Mouse (Mus musculus) cerebral cortex, adult 2 months (tissue): Measurements from ENCODE around the gene Phlda1.

Experiments used
- WGBS: fragments of 180-500 bp; shearing (Covaris S2); methylation state at CpG from one replicate; pipeline ENCODE4 v1.1.7; 2018; 5-methylcytosine and 5-hydroxymethylcytosine counted together

The Phlda1 gene

GRCm38 (mm10) chr10:111505406-111505805 is 680 bp upstream of the Phlda1 start:
- WGBS: 52% methylated on average over 7 of the region's 7 CpGs

DNA sequence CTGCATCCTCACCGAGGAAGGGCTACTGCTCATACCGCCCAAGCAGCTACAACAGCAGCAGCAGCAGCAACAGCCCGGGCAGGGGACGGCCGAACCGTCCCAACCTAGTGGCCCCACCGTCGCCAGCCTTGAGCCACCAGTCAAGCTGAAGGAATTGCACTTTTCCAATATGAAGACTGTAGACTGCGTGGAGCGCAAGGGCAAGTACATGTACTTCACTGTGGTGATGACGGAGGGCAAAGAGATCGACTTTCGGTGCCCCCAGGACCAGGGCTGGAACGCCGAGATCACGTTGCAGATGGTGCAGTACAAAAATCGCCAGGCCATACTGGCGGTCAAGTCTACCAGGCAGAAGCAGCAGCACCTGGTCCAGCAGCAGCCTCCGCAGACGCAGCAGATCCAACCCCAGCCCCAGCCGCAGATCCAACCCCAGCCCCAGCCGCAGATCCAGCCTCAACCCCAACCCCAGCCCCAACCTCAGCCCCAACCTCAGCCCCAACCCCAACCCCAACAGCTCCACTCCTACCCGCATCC is 907 bp downstream of the Phlda1 start:
- under 1% methylated on average over 23 of the region's 23 CpGs for WGBS

DNA sequence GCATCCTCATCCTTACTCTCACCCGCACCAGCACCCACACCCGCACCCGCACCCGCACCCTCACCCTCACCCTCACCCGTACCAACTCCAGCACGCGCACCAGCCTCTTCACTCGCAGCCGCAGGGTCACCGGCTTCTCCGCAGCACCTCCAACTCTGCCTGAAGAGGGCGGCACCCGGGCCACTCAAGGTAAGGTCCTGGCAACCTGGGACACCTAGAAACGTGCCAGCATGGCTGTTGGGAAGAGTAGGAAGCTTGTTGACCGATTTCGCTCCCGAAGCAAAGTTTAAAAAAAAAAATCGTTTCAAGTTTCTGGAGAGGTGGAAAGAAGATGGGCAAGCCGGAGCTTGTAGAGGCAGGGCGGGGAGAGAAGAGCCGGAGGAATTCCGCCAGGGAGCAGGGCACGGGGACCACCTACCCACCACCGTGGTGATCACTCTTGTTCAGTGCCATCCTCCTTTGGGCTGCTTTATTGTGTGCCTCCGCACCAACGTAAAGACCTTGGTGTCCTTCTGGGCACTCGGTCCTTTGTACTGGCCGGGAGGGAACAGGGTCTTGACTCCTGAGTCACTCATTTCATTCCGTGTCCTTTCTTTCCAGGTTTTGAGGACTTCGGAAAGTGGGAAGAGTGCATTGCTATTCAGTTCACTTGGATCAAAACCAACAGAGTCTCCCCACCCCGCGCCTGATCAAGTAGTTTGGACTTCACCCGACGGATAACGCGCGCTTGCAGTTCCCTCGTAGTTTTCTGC is 1.6 kb downstream of the Phlda1 start:
- WGBS: under 1% methylated on average over 38 of the region's 38 CpGs

DNA sequence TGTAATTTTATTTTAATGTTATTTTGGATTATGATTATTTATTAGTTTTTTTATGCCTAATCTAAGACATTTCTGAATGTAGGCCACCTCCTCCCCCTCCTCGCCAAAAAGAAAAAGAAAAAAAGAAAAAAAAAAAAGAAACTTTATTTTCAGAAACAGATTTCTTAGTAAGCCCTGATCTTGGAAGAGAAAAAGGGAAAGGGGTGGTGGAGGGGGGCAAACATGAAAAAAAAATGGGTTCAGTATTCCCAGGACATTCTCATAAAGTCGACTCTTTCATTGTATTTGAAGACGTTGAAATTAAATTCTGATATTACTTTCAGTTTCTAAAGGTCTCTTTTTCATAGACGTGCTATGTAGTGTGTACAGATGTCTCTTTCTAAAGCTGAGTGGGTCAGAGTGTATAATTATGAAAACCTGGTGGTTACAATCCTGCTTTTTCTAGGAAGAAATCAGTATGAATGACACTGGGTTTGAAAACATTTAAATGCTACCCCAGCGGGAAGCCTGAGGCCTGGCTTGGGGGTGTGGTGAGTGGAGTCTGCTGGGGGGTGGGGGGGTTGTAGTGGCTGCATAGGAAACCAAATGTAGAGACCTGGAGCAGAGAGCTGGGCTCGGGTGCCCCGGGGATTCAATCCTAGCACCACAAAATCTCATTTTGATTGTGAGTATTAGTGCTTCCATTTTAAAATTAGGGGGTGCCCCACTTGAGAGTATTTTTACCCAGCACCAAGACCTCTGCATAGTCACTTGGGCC is 2.4 kb downstream of the Phlda1 start:
- 35% methylated on average over 7 of the region's 7 CpGs for WGBS

DNA sequence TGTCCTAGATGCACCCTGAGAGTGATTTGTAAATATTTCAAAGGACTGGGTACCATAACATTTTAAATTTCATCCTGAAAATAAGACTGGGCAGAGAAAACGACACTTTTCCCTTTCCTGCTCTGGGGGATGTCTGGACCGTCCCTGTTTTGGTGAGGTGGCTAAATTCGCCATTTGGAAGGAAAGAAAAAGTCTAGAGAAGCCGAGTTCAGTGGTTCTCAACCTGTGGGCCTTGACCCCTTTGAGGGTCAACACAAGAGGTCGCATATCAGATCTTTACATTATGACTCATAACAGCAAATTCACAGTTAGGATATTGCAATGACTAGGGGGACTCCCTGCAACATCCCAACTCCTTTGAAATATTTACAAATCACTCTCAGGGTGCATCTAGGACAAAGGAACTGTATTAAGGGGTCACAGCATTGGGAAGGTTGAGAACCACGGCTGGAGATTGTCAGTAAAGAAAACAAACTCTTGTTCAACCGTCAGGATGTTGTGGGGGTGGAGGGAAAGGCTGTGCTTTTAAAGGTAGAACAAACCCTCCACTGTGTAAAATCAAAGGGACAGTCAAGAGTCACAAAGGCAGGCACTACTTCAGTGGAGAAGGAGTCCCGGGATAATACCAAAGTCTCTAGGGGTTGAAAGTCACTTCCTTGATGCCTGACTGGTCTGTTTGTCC is 3.2 kb downstream of the Phlda1 start:
- 53% methylated on average over 8 of the region's 8 CpGs for WGBS

DNA sequence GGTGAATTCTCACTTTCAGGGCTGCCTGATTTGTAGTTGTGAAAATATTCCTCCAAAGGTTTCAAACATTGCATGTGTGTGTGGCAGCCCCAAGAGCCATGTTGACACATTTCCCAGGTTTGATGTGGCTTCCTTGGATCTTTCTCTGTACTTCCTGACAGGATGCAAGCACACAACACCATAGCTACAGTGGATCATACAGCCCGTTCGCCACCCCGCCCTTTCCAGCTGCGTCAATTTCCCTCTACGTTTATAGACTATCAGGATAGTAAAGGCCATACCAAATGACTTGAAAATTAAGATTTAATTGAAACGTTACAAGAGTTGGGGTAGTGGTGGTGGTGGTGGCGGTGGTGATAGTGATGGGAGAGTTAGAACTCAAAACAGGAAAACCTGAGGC is 3.9 kb downstream of the Phlda1 start:
- 73% methylated on average over 7 of the region's 7 CpGs for WGBS

GRCm38 (mm10) chr10:111510798-111511197 is 4.7 kb downstream of the Phlda1 start:
- WGBS: 37% methylated on average over 7 of the region's 7 CpGs

GRCm38 (mm10) chr10:111512036-111512568 is 6.0 kb downstream of the Phlda1 start:
- WGBS: 71% methylated on average over 10 of the region's 10 CpGs

GRCm38 (mm10) chr10:111514282-111514885 is 8.3 kb downstream of the Phlda1 start:
- WGBS: 97% methylated on average over 5 of the region's 5 CpGs

- 89% methylated on average over 17 of the region's 17 CpGs for whole genome bisulfite sequencing
Measured at GRCm38 (mm10) chr10:111515071-111516010, 9.3 kb downstream of the Phlda1 start.

GRCm38 (mm10) chr10:111516172-111516588 is 10.1 kb downstream of the Phlda1 start:
- 54% methylated on average over 13 of the region's 13 CpGs for WGBS

GRCm38 (mm10) chr10:111516804-111517436 is 10.8 kb downstream of the Phlda1 start:
- WGBS: 83% methylated on average over 8 of the region's 8 CpGs

DNA sequence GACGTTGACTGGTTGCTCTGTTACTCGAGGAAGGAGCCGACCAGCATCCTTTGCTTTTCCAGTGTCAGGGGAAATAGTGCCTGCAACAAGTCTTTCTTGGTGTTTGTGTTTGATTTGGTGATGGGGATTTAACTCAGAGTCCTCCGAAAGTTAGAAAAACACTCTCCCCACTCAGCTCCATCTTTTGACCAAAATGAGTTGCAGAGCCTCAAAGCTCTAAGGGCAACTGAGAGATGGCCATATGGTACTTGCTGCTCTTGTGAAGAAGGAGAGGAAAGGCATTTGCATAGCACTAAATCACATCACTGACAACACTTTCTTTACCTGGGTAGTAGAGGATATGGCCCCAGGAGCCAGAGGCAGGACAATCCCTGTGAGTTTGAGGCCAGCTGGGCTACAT is 12.3 kb downstream of the Phlda1 start:
- 88% methylated on average over 4 of the region's 4 CpGs for WGBS

DNA sequence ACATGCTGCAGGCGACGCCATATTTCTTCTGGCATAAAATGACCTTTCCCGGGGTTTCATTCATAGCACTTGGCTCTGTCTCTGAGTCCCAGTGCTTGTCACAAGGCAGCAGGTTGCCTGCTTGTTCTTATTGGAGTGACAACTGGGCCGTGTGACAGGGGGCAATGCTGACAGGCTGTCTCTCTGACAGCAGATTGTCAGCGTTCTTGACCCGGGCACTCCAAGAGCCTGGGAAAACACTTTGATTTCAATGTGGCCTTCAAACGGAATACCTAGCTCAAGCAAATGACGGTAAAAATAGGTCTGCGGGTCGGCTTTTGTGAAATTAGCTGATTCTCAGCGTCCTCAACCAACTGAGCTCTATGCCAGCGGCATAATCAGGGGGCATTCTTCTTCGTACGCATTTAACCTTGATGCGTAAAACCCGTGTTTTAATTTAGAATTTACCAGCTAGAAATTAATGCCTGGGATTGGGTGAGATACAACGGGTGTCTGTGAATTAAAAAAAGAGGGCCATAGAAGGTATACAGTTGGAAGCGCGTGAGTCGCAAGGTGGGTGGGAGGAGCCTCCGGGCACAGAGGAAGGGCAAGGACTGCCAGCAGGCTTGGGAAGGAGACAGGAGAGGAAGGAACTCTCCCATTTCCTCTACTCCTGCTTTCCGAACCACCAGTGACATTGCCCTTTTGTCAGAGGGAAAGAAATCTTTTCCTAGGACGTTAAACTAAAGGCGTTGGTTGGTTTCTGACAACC is 13.7 kb downstream of the Phlda1 start:
- WGBS: 53% methylated on average over 24 of the region's 24 CpGs

- 85% methylated on average over 3 of the region's 3 CpGs for WGBS
Measured at GRCm38 (mm10) chr10:111520621-111521020, 14.5 kb downstream of the Phlda1 start.

DNA sequence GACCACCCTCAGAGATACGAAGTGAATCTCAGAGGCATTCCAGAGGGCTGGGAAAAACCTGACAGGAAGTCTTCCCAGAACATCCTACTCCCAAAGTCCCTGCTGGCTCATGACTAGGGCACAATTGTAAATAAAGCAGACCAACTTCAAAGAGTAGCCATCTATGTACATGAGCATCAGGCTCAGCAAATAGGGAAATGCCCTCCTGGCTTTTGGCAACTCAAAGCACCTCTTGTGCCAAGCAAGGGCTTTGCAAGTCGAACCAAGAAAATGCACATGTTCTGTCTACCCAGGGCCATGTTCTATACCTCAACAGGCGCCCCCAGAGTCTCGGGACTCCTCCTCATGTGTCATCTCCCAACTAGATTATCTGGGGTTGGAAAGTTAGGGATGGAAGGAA is 15.6 kb downstream of the Phlda1 start:
- 74% methylated on average over 4 of the region's 4 CpGs for WGBS

DNA sequence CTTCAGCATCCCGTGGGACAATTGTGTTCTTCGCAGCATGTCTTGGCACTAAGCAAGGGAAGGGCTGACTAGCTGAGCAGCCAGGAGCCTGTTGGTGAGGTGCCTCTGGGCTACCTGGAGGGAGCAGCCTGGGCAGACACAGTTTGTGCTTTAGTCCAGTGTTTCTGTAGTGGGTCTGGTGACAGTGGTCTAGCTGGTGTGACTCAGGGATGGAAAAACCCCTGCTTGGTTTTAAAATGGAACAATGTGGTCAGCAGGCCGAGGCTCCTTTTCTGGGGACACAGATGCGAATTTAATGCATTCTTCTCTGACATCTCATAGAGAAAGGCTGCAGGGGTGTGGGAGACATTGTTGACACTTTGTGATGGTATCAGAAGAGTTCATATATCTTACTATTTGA is 16.1 kb downstream of the Phlda1 start:
- WGBS: 80% methylated on average over 4 of the region's 4 CpGs

DNA sequence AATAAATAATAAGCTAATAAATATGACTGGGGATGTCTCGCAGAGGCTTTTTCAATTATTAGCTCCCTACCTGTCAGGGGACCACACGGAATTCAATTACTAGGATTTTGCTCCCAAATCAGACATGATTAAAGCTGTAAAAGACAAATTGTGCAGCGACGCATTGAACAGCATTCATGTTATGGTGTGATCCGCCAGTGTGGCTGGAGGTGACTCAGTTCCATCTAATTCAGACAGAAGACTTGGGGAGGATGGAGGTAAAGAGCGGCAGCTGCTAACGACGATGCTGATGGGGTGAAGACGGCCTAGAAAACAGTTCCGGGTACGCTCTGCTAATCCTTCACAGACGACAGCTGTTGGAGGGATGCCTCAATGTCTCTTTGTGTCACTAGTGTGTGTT is 17.8 kb downstream of the Phlda1 start:
- 78% methylated on average over 12 of the region's 12 CpGs for WGBS

DNA sequence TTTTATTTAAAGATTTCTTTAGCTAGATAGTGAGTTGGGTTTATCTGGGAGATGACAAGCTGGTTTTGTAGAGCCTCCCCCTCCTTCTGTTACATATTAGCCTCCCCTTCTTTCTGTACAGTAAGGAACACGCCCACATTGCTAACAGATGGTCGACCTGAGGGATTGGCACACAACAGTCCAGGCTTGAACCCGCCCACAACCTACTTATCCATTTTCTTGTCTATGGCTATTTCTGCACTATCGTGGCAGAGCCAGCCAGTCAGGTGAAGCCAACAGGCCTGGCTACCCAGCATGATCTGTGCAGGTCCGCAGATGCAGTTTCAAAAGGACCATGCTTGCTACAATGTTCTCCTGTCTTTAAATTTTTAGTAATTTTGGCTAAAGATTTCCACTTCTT is 21.0 kb downstream of the Phlda1 start:
- WGBS: 45% methylated on average over 5 of the region's 5 CpGs
